Mouse (Mus musculus) thymus, adult 18-20 months (tissue): ENCODE measurements around the gene Crb3.

Experiments used
- DNase-seq, 2 experiments: peaks; one replicate each; pipeline ENCODE4 v3.0.0; 2022; ENCODE audit warnings: mixed read lengths in 2 of 2

Crb3 gene

DNA sequence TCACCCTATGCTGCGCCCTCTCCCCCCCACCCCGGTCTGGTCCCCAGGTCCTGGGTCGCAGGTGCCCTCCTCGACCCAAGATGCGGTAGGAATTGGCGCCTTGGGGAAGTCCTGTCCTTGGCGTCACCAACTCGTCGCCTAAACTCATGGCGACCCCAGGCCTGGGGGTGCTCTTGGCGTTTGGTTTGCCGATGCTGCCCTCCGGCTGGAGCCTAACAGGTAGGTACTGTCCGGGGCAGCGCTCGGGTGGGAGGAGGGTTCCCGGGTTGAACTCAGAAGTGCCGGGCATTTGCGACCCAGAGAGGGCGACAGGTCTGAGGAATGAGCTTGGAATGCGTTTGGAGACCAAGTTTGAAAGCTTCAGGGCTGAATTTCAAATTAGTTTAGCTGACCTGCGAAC lies 3.6 kb downstream of the Crb3 start:
- DNase-seq: no peak

DNA sequence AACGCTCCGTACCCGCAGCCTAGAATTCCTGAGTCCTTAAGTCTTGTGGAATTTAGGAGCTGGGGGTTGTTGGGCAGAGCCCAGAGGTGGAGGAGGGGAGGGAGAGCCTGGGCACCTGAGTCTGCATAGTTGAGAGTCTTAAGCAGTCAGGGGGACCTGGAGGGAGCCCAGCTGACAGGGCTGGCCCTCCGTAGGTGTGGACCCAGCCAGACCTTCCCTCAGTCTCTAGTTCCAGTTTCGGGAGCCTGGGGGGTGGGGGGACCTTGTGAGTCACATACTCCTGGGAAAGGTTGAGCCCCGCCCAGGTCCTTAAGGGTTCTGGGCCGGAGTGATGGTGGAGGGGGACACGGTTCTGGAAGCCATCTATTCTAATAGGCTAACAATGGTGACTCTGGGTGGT lies 4.1 kb downstream of the Crb3 start:
- DNase-seq: no peak

DNA sequence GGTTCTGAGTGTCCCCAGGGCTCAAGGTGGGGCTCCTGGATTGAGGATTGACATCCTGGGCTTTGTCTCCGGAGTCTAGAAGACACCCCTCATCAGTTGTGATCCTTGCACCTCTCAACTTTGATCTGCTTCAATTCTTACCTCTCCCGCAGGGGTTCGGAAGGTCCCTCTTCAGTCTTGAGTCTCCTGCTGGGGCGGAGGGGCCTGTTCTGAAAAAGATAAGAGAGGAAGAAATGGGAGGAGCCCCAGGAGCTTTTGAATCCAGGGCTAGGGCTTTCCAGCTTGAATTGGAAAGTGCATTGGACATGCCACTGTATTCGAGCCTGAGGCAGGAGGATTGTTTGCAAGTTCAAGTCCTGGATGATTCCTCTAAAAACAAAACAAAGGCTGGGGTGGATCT lies 8.0 kb downstream of the Crb3 start:
- DNase-seq: no peak

DNA sequence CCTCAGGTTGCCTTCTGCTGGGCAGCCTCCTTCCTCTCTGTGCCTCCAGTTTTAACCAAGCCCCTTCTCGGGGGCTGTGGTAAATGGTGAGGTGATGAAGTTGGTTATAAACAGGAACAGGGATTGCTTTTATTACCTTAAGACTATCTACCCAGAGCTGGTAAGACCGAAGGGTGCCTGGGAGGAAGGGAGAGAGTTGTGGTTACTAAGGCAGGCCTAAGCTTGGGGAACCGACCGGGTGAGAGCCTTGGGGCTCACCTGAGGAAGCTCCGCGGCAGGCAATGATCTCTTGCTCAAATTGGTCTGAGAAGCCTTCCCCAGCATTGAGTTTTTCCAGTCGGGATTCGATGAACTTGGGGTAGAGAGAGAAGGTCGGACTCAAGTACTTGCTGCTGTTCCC lies 11.4 kb downstream of the Crb3 start:
- DNase-seq: no peak

DNA sequence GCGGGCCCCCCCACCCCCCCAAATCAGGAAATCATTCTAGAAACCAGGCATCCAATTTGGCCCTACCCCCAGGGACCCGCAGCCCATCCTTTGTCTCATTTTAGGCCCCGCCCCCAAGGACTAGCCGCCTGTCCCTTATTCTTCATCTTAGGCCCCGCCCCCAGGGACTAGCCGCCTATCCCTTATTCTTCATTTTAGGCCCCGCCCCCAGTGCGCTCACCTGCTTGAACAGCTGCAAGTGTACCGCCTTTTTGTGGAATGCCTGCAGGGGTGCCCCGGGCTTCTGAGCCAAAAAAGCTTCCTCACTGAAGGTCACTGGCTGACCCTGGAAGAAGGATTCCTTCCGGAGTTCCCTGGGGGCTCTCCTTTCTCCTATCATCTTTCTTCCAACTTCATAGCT lies 11.8 kb downstream of the Crb3 start:
- no peak for DNase-seq

DNA sequence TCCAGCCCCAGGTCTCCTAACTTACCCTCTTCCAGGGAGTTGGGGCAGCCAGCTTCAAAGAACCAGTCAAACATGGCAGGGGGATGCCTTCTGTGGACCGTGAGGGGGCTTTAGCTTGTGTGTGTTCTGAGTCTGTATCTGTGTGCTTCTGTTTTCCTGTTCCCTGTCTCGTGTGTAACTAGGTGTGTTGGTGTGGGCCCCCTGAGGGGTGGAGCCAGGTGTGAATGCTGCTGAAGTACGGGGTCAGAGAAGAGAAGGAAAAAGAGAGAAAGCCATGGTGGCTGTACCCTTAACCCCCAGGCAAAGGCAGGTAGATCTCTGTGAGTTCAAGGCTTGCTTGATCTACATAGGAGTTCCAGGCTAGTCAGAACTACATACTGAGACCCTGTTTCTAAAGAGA lies 18.0 kb downstream of the Crb3 start:
- DNase-seq: no peak

DNA sequence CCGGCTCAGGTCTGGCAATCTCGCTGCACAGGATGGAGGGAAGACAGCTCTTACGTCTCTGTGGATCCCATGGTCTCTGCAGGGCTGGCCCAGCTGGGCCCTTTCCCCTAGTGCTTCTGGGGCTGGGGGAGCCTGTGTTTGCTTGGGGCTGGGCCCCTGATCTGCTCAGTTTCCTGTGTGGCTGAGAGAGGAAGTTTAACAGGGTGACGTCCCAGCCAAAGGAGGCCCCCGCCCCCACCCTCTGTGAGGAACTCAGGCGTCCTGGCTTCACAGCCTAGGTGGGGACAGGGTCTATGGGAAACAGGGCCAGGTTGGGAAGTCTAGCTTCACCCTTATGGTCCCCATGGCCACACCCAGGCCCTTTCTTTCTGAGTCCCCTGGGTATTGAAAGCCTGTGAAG lies 19.4 kb downstream of the Crb3 start, which contains the start of gene Dennd1c:
TSS of gene Dennd1c (minus strand) at position 179 of the 400 bp plus-strand sequence.
- DNase-seq: peak; percentile 77 to 86

DNA sequence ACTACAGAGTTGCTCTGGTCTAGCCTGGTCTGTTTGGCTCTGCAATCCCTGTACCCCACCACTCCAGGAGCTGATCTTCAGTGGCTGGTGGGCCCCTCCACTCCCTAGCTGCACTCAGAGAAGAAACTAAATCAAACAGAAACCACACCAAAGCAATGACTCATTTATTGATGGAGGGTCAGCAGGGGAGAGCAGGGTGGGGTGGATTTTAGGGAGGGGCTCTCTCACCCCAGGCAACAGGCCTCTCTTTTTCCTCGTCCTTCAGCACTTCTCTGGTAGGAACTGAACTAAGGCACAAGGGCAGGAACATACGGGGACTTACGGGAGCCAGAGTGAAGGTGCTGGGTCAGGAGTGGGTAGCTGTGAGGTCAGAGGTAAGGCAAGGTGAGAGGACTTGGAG lies 21.0 kb downstream of the Crb3 start:
- DNase-seq: no peak

DNA sequence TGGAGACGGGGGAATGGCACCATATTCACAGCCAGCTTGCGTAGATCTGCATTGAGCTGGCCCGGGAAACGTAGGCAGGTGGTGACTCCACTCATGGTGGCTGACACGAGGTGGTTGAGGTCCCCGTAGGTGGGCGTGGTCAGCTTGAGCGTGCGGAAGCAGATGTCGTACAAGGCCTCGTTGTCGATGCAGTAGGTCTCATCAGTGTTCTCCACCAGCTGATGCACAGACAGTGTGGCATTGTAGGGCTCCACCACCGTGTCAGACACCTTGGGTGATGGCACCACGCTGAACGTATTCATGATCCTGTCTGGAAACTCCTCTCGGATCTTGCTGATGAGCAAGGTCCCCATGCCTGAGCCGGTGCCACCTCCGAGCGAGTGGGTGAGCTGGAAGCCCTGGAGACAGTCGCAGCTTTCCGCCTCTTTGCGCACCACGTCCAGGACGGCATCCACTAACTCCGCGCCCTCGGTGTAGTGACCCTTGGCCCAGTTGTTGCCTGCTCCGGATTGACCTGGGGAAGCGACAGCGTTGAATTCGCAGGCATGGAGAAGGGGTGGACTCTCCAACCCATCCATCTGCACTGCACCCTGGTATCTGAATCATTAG lies 22.4 kb downstream of the Crb3 start:
- no peak for DNase-seq

DNA sequence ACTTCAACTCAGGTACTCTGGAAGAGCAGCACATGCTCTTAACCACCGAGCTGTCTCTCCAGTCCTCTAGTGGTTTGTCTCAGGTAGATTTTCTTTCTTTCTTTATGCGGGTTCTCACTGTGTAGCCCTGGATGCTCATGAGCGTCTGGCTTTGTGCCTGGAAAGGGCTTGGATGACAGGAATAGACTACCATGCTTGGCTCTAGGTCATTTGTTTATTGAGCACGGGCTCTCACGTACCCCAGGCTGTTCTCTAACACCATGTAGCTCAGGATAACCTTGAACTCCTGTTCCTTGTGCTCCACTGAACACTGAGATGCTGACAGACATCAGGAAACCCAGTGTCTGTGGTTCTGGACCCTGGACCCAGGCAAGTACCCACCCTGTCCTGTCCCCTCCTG lies 23.6 kb downstream of the Crb3 start:
- DNase-seq: no peak

DNA sequence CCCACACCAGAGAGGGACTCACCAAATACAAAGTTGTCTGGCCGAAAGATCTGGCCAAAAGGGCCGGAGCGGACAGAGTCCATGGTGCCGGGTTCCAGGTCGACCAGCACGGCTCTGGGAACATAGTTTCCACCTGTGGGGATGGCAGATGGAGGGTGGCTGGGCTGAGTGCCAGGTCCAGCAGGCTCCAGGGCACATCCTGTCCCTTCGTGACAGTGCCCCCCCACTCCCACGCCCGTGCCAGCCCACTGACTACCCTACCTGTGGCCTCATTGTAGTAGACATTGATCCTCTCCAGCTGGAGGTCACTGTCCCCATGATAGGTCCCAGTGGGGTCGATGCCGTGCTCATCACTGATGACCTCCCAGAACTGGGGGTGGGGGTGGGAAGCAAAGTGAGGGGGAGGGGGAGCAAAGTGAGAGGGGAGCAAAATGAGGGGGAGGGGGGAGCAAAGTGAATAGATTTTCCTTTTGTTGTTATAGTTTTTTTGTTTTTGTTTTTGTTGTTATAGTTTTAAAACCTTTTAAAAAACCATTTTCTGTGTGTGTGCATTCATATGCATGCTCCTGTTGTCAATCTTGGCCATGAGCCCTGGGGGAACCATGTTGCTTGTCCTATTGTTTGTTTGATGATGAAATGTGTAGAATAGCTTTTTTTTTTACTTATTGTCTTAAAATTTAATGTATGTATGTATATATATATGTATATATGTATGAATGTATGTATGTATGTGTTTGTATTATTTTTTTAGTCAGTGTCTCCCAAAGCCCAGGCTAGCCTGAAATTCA lies 27.3 kb downstream of the Crb3 start:
- no peak for DNase-seq

DNA sequence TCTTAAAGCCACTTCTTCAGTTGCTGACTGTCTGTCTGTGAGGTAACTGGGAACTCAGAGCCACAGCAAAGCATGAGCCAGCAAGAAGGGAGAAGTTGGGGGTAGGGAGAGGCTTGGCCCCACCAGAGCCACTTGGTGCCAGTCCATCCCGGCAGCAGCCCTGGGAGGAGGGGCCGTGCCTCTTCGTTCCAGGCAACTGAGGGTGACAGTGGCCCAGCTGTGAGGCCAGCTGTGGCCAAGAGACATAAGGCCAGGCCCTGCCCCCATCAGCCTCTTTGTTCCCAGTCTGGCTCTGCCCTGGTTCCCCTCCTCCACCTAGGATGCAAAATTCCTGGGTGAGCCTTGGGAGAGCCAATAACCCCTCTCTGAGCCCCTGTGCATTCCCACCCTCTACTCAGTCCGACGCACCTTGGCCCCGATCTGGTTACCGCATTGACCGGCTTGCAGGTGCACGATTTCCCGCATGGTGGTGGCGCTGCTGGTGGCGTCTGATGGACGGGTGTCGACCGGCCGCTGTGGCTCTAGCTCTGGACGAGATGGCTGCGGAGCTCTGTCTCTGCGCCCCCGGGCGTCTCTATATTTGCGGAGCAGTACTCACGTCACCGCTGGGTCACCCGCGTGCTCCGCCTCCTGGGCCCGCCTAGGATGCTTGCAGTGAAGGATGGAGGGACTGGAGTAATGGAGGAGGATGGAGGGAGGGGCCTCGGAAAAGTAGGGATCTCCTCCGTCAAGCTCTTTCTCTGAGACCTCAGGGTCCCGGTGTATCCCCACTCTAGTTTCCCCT lies 28.3 kb downstream of the Crb3 start, which contains the start of gene Tubb4a:
TSS of gene Tubb4a (minus strand) at position 734 of the 784 bp plus-strand sequence.
- no peak for DNase-seq

DNA sequence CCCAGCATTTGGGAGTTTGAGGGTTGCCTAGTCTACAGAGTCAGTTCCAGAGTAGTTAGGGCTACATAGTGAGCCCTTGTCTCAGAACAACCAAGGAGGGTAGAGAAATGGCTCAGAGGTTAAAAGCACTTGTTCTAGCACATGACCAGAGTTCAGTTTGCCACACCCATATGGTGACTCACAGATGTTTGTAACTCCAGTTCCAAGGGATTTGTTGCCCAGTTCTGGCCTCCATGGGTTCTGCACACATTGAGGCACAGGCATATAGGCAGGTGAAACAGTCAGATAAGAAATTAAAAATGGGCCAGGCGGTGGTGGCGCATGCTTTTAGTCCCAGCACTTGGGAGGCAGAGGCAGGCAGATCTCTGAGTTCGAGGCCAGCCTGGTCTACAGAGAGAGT lies 35.3 kb downstream of the Crb3 start:
- no peak for DNase-seq

DNA sequence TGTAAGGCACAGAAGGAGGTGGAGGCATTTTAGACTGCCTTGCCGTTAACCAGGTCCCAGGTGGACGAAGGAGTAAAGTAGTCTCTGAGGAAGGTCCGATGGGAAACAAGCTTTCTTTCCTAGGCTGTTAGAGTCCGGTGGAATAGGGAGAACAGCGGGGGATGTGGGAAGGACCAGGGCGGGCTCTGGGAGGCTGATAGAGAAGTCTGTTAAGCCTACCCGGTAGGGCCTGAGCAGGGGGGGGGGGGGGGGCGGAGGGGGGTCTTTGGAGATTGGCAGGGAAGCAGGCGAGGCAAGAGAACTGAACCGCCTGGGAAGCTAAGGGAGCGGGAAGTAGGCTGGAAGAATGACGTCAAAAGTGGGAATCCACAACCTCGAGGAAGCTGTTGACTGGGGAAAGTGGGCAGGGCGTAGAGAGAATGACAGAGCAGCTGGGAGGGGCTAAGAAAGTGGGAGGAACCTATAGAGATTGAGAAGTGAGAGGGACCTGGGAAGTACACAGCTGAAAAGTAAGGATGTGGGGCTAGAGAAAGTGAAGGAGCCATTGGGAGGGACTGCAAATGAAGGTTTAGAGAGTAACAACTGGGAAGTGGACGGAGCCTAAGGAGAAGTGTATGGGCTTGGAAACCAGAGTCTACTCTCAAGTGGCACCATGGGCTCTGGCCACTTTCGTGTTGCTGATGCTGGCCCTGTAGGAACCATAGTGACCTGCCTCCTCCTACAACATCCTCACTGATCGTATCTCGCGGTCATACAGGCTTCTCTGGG lies 37.1 kb downstream of the Crb3 start:
- no peak for DNase-seq

DNA sequence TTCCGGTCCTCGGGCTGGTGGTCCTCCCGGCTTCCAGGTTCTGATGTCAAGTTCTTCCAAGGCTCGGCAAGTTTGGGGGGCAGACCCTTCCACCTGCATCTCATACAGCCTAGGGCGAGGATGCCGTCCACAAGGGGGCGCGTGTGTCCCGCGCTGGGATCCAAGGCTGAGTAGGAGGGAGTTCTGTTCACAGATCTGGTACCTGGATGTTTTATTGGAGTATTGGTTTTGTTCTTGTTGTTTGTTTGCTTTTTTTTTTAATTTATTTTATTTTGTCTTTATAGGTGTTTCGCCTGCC lies 37.7 kb downstream of the Crb3 start:
- peak; percentile 70 to 76 for DNase-seq

DNA sequence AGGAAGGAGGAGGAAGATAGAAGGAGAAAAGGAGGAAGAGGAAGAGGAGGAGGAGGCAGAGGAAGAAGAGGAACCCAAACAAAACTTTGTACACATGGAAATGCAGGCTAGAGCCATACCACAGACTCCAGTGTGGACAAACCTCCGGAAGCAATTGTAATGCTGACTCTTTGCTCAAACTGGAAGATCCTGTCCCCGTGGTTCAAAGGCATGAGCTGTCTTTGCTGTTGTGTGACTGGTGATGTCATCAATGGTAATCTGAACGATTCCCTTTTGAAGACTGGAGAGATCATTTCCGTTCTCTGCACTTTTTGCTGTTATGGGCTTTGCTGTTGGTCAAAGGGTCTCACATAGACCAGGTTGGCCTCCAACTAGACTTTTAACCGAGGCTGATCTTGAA lies 39.4 kb downstream of the Crb3 start:
- no peak for DNase-seq

DNA sequence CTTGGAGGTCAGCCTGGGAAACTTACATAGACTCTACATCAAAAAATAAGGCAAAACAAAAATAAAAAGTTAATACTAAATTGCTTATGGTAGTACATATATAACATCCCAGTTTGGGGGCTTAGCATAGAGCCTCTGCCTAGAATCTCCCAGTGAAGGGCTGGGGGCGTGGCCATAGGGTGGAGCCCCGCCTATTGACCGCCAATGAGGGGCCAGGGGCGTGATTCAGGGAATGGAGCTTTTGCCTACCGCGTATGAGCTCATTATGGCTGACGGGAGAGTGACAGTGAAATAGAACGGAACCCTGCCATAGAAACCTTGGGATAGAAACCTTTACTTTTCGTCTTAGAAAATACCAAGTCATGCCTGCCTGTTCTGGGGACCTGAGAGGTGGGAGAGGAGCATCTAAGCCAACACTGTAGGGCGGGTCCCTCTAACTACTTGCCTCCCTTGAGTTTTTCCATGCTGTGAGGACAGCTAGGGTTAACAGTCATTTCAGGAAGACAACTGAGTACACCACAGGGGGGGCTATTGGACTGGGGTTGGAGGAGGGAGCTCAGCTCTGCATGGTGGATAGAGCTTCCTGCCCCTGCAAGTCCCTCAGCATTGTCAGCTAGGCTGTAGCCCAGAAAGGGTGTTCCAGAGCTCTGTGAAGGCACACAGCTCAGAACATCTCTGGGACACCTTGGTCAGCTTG lies 40.9 kb downstream of the Crb3 start:
- no peak for DNase-seq

DNA sequence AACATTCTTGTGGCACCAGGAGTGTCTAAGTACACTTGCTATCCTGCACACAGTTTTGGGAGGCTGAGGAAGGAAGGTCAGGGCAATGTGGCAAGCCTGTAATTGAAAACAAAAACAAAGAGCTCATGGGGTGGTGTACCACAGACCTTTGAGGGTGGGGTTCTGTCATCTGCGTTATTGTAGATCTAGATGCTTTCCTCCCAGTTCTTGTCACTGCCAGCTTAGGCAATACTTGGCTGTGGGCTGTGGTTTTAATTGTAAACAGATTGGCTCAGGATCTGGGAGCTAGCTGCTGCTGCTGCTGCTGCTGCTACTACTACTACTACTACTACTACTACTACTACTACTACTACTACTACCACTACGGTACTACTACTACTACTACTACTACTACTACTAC lies 43.4 kb downstream of the Crb3 start:
- no peak for DNase-seq

DNA sequence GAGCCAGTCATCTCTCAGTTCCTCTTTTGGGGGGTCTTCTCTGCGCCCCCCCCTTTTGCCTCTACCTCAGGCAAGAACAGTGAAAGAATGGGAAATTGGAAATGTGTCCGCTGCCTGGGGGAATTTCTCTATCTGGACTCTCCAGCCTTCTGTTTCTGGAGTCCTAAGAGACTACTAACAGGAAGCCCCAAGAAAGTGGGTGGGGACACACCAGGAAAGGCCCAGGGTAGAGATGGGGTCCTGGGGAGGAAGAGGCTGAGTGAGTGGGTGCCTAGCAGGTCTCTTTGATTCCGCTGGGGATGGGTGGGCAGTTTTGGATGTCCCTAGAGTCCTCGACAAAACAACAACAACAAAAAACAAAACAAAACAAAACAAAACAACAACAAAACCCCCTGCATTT lies 45.6 kb downstream of the Crb3 start:
- no peak for DNase-seq

DNA sequence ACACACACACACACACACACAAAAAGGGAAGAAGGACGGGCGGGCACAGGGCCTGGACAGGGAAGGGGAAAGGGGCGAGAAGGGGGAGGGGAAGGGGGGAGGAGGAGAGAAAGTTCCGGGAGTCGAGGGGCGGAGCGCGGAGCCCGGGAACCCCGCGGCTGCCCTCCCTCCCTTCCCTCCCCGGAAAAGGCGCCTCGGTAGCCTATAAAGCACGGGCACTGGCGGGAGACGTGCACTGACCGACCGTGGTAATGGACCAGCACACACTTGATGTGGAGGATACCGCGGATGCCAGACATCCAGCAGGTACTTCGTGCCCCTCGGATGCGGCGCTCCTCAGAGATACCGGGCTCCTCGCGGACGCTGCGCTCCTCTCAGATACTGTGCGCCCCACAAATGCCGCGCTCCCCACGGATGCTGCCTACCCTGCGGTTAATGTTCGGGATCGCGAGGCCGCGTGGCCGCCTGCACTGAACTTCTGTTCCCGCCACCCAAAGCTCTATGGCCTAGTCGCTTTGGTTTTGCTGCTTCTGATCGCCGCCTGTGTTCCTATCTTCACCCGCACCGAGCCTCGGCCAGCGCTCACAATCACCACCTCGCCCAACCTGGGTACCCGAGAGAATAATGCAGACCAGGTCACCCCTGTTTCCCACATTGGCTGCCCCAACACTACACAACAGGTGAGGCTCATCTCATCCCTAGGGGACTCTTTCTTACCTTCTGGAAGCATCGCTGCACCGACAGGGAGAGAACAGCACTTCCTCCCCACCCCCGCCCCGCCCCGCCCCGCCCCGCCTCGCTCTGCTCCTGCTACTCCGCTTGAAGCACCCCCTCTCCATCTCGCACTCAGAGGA lies 46.5 kb downstream of the Crb3 start, which contains the start of gene Tnfsf9:
TSS of gene Tnfsf9 (plus strand) at position 145 of the 854 bp plus-strand sequence.
- DNase-seq: peak; percentile 18 to 31

DNA sequence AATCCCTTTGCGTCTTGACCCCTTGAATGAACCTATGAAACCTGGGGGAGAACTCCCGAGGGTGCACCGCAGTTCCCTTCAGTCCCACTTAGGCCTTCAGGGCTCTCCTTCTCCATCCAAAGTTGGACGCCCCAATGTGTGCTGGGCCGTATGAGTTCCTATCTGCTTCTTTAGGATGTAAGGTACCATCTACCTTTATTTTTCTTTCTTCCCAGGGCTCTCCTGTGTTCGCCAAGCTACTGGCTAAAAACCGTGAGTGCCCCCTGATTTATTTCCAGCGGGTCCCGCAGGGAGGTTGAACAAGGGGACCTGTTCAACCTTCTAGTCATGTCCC lies 47.1 kb downstream of the Crb3 start:
- DNase-seq: no peak

DNA sequence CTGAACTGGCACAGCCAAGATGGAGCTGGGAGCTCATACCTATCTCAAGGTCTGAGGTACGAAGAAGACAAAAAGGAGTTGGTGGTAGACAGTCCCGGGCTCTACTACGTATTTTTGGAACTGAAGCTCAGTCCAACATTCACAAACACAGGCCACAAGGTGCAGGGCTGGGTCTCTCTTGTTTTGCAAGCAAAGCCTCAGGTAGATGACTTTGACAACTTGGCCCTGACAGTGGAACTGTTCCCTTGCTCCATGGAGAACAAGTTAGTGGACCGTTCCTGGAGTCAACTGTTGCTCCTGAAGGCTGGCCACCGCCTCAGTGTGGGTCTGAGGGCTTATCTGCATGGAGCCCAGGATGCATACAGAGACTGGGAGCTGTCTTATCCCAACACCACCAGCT lies 48.2 kb downstream of the Crb3 start:
- no peak for DNase-seq
